Mouse (Mus musculus): Measurements from ENCODE around the gene Hmgcl. TPM values are rescaled to one million over a fixed set of nuclear protein-coding genes. Genes with fewer than 3 reads are reported as not detected.
"Not testable (repeated sequence)": the region's sequence is repeated elsewhere in the genome, so short reads cannot be mapped to it uniquely, and the experiment has no call there.

Gene Hmgcl
- polyA plus RNA-seq, 1 experiment from 2014 or later: 81.1 TPM

- Histone ChIP-seq H3K27ac (peak overlapping the region; percentile 73; the same call in 1 of the 2 replicates), H3K9me3 (no peaks in the 10 kb centered on the region), H3K4me1 (peaks cover 21% of the 10 kb centered on the region), H3K9ac (peak overlapping the region; percentile 98; the same call in 1 of the 2 replicates), H3K27me3 (no peaks in the 10 kb centered on the region), H3K4me2 (peak overlapping the region; percentile 91), H3K36me3 (peaks cover 61% of the 10 kb centered on the region), H3K4me3 (peak overlapping the region; percentile 100)
- WGBS: 65% methylated on average over 13 of the region's 13 CpGs
- ATAC-seq (ENCODE audit: insufficient number of reproducible peaks, low FRiP score, low TSS enrichment, low read depth): no peak
Measured at GRCm38 (mm10) chr4:135972911-135973811, 26.9 kb downstream of the Hmgcl start.

GRCm38 (mm10) chr4:135976146-135976545, 29.9 kb downstream of the Hmgcl start:
- H3K27ac ChIP-seq: no peak overlapping the region
- no peaks in the 10 kb centered on the region for H3K9me3 ChIP-seq
- H3K9ac ChIP-seq: no peak overlapping the region
- 89% methylated on average over 12 of the region's 12 CpGs for WGBS
- H3K36me3 ChIP-seq: peaks cover 50% of the 10 kb centered on the region
- no peaks in the 10 kb centered on the region for H3K27me3 ChIP-seq
- peaks cover 8% of the 10 kb centered on the region for H3K4me1 ChIP-seq
- no peak for ATAC-seq (ENCODE audit: insufficient number of reproducible peaks, low FRiP score, low TSS enrichment, low read depth)
- no peak overlapping the region for H3K4me3 ChIP-seq
- no peak overlapping the region for H3K4me2 ChIP-seq

GRCm38 (mm10) chr4:135980223-135980622, 34.0 kb downstream of the Hmgcl start:
- not testable (repeated sequence) for H3K9me3 ChIP-seq; H3K27me3 ChIP-seq; H3K9ac ChIP-seq; ATAC-seq (ENCODE audit: insufficient number of reproducible peaks, low FRiP score, low TSS enrichment, low read depth); H3K27ac ChIP-seq; H3K4me3 ChIP-seq; H3K4me1 ChIP-seq; H3K4me2 ChIP-seq
- 96% methylated on average over 5 of the region's 5 CpGs for WGBS
- peaks cover 66% of the 10 kb centered on the region for H3K36me3 ChIP-seq

GRCm38 (mm10) chr4:135981524-135982063, 35.3 kb downstream of the Hmgcl start:
- H3K4me2 ChIP-seq: no peak overlapping the region
- H3K9ac ChIP-seq: no peak overlapping the region
- no peak for ATAC-seq (ENCODE audit: insufficient number of reproducible peaks, low FRiP score, low TSS enrichment, low read depth)
- H3K9me3 ChIP-seq: no peaks in the 10 kb centered on the region
- H3K4me1 ChIP-seq: peaks cover 15% of the 10 kb centered on the region
- peaks cover 55% of the 10 kb centered on the region for H3K36me3 ChIP-seq
- no peak overlapping the region for H3K4me3 ChIP-seq
- no peak overlapping the region for H3K27ac ChIP-seq
- WGBS: 67% methylated on average over 7 of the region's 7 CpGs
- H3K27me3 ChIP-seq: no peaks in the 10 kb centered on the region

GRCm38 (mm10) chr4:135984556-135984955, 38.3 kb downstream of the Hmgcl start:
- Histone ChIP-seq H3K27ac (no peak overlapping the region), H3K36me3 (peaks cover 37% of the 10 kb centered on the region), H3K9me3 (no peaks in the 10 kb centered on the region), H3K9ac (no peak overlapping the region), H3K4me1 (peaks cover 19% of the 10 kb centered on the region), H3K4me3 (no peak overlapping the region), H3K4me2 (no peak overlapping the region), H3K27me3 (no peaks in the 10 kb centered on the region)
- 89% methylated on average over 5 of the region's 5 CpGs for WGBS
- ATAC-seq (ENCODE audit: insufficient number of reproducible peaks, low FRiP score, low TSS enrichment, low read depth): no peak

GRCm38 (mm10) chr4:135985193-135985592, 38.9 kb downstream of the Hmgcl start:
- no peaks in the 10 kb centered on the region for H3K27me3 ChIP-seq
- ATAC-seq (ENCODE audit: insufficient number of reproducible peaks, low FRiP score, low TSS enrichment, low read depth): no peak
- no peak overlapping the region for H3K4me3 ChIP-seq
- H3K9ac ChIP-seq: no peak overlapping the region
- no peak overlapping the region for H3K4me2 ChIP-seq
- 90% methylated on average over 5 of the region's 5 CpGs for WGBS
- no peaks in the 10 kb centered on the region for H3K9me3 ChIP-seq
- H3K4me1 ChIP-seq: peaks cover 19% of the 10 kb centered on the region
- no peak overlapping the region for H3K27ac ChIP-seq
- H3K36me3 ChIP-seq: peaks cover 37% of the 10 kb centered on the region

- Histone ChIP-seq H3K9ac (0 out of 2 replicates have a peak overlapping the region, but pooled peaks have one; percentile 90), H3K4me1 (peaks cover 19% of the 10 kb centered on the region)
Measured at GRCm38 (mm10) chr4:135985769-135986168, 39.5 kb downstream of the Hmgcl start.

GRCm38 (mm10) chr4:135986301-135986942, 40.2 kb downstream of the Hmgcl start:
- Histone ChIP-seq H3K27ac (peak overlapping the region; percentile 91), H3K9ac (peak overlapping the region; percentile 90), H3K4me3 (peak overlapping the region; percentile 76), H3K4me1 (peaks cover 19% of the 10 kb centered on the region), H3K36me3 (peaks cover 29% of the 10 kb centered on the region), H3K27me3 (no peaks in the 10 kb centered on the region), H3K4me2 (peak overlapping the region; percentile 59), H3K9me3 (no peaks in the 10 kb centered on the region)
- 6% methylated on average over 23 of the region's 23 CpGs for WGBS
- ATAC-seq (ENCODE audit: insufficient number of reproducible peaks, low FRiP score, low TSS enrichment, low read depth): no peak

More at GRCm38 (mm10) chr4:135985769-135986168, 39.5 kb downstream of the Hmgcl start:
- H3K27ac ChIP-seq: no peak overlapping the region
- no peaks in the 10 kb centered on the region for H3K9me3 ChIP-seq
- 88% methylated on average over 7 of the region's 7 CpGs for WGBS
- ATAC-seq (ENCODE audit: insufficient number of reproducible peaks, low FRiP score, low TSS enrichment, low read depth): no peak
- H3K27me3 ChIP-seq: no peaks in the 10 kb centered on the region
- H3K4me3 ChIP-seq: peak overlapping the region; percentile 76
- H3K36me3 ChIP-seq: peaks cover 34% of the 10 kb centered on the region
- peak overlapping the region; percentile 59 for H3K4me2 ChIP-seq

- H3K4me3 ChIP-seq: peak within 1 kb of the TSS; percentile 76
- H3K4me1 ChIP-seq: peaks cover 19% of the 10 kb centered on the region
- H3K9me3 ChIP-seq: no peaks in the 10 kb centered on the region
- peak within 1 kb of the TSS; percentile 91 for H3K27ac ChIP-seq
- WGBS: under 1% methylated on average over 80 of the region's 81 CpGs
- ATAC-seq (ENCODE audit: insufficient number of reproducible peaks, low FRiP score, low TSS enrichment, low read depth): peak; percentile 84
- peak within 1 kb of the TSS; percentile 90 for H3K9ac ChIP-seq
- peaks cover 29% of the 10 kb centered on the region for H3K36me3 ChIP-seq
- H3K4me2 ChIP-seq: peak within 1 kb of the TSS; percentile 59
- H3K27me3 ChIP-seq: no peaks in the 10 kb centered on the region
Measured at GRCm38 (mm10) chr4:135986943-135987710, 40.9 kb downstream of the Hmgcl start, which contains the start of gene Pithd1. TSS of gene Pithd1 (minus strand) at chr4:135987264.

- Histone ChIP-seq H3K4me3 (peak overlapping the region; percentile 76), H3K9ac (peak overlapping the region; percentile 90; the same call in 1 of the 2 replicates), H3K36me3 (peaks cover 28% of the 10 kb centered on the region), H3K4me2 (peak overlapping the region; percentile 59), H3K9me3 (no peaks in the 10 kb centered on the region), H3K27me3 (no peaks in the 10 kb centered on the region), H3K4me1 (peaks cover 19% of the 10 kb centered on the region), H3K27ac (peak overlapping the region; percentile 91)
- 63% methylated on average over 9 of the region's 9 CpGs for WGBS
- no peak for ATAC-seq (ENCODE audit: insufficient number of reproducible peaks, low FRiP score, low TSS enrichment, low read depth)
Measured at GRCm38 (mm10) chr4:135987714-135988113, 41.5 kb downstream of the Hmgcl start.

- no peak overlapping the region for H3K4me2 ChIP-seq
- H3K36me3 ChIP-seq: no peaks in the 10 kb centered on the region
- no peak for ATAC-seq (ENCODE audit: insufficient number of reproducible peaks, low FRiP score, low TSS enrichment, low read depth)
- no peaks in the 10 kb centered on the region for H3K27me3 ChIP-seq
- H3K9ac ChIP-seq: no peak overlapping the region
- 92% methylated on average over 6 of the region's 6 CpGs for WGBS
- H3K9me3 ChIP-seq: no peaks in the 10 kb centered on the region; the same call in 1 of the 2 replicates
- no peaks in the 10 kb centered on the region for H3K4me1 ChIP-seq
- H3K4me3 ChIP-seq: no peak overlapping the region
- H3K27ac ChIP-seq: no peak overlapping the region
Measured at GRCm38 (mm10) chr4:135993941-135994340, 47.7 kb downstream of the Hmgcl start.

Data from limb, embryonic 15.5 days (tissue).